Mouse (Mus musculus) right cerebral cortex, adult 2 months (tissue): ENCODE measurements around the gene Asphd2.

Source experiments
- DNase-seq, 2 experiments: peaks; one replicate each; pipeline ENCODE4 v3.0.0; 2021 to 2022; ENCODE audit warnings: low spot score in 2 of 2

Asphd2 gene

DNA sequence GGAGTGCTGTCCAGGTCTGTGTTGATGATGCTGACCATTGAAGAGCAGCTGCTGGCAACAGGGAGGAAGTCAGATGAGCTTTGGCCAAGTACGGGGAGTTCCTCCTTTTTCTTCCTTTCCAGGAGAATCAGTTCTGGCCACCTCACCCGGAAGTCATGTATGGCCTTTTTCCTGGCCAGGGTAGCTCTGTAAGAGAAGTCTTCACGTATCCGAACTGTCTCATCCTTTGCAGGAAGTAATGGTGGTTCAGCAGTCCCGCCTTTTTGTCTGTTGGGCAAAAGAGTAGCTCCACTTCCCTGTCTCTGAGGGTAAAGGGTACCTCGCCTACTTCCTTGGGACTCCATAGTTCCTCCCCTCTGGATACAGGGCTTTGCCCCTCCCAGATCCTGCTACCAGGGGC is 39.2 kb downstream of the Asphd2 start:
- DNase-seq, result no peak

DNA sequence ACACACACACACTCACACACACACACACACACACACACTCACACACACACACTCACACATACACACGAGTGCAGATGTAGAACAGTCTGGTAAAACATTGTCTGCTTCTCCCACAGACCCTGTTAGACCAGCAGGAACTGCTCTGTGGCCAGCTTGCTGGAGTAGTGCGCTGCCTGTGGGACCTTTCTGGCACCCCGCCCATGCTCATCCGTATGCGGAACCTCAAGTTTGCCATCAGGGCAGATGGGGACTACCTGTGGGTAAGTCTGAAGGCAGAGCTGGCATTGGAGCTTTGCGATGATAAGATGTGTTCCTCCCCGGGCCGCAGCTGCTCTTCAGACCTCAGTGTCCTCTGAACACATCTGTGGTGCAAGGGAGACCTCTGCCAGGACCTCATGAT is 45.5 kb downstream of the Asphd2 start:
- DNase-seq, result no peak

DNA sequence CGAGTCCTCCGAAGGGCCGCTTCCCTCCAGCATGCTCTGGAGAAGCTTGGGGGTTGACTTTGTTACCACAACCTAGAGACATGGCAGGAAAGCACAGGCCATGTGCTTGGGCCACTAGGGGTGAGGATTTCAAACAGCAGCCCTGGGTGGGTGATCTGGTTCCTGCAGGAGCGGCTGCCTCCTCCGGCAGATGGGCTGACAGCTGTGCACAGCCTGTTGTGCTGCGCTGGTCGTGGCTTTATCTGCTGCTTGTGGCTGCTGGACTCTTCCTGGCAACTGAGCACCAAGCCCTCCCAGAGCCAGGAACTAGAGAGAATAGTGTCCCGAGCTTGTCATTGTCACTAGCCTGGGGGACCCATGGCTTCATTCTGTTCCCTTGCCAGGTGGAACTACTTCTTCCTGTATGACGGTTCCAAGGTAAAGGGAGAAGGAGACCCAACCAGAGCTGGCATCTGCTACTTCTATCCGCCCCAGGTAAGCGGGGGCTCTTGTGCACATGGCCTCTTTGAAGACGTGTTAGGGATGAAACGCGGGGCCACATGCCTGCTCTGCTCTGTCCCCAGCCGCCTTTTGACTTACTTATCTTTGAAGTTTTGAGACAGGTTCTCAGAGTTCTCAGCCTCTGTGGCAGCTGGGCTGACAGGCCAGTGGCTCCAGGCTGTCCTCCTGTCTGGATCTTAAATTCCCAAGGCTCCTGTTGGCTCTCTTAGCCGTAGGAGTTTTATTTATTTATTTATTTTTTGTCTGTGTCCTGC is 48.3 kb downstream of the Asphd2 start:
- DNase-seq, result no peak

DNA sequence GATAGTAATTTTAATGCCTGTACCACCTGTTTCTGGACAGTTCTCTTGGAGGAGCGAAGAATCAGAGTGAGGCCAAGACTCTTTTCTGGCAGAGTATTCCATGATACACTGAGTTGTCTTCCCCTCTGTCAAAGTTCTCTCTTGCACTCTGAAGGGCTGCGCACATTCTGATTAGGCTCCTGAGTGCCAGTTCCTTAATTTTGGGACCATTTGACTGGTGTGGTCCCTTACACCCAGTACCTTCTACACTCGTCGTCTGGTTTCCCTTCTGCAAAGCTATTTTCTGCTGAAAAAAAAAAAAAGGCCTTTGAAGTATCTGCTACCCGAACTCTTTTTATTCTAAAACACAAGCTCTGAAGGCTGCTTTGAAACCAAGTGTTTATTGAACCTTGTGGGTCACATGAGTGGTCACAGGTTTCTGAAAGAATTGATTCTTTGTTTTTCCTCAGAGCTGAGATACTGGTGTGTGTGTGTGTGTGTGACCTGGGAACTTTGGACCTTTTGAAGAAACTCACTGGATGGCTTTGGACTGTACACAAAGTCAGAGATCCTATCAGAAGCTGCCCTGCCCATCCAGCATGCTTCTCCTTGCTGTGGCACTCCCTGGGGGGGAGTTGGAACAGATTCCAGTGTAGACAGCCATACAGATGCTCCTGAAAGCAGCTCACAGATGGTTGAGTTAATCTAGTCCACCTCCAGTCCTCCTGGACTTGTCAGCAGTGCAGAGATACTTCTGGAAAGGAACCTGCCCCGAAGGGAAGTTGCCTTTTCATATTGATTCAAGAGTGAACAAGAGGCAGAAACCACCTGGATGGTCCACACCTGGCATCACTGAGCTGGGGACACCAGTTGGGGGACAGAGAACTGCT is 50.3 kb downstream of the Asphd2 start:
- DNase-seq, result peak; percentile 56 to 58

DNA sequence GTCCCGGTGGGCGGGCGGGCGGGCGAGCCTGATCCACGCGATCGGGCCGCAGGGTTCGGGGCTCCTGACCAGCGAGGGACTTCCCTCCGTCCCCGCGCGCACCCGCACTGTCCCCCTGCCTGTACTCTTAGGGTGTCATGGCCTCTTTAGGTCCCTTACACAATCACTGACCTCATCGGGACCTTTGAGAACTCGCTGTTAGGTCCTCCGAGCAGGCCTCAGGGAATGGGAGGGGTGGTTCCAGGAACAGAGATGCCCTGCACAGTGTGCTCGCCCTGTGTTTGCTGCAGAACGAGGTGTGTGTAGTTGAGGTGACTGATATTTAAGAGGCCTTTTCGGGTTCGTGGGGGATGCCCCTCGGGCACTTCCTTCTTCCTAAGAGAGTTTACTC is 51.5 kb downstream of the Asphd2 start:
- DNase-seq, result peak in 1 of 2 experiments; percentile 47

DNA sequence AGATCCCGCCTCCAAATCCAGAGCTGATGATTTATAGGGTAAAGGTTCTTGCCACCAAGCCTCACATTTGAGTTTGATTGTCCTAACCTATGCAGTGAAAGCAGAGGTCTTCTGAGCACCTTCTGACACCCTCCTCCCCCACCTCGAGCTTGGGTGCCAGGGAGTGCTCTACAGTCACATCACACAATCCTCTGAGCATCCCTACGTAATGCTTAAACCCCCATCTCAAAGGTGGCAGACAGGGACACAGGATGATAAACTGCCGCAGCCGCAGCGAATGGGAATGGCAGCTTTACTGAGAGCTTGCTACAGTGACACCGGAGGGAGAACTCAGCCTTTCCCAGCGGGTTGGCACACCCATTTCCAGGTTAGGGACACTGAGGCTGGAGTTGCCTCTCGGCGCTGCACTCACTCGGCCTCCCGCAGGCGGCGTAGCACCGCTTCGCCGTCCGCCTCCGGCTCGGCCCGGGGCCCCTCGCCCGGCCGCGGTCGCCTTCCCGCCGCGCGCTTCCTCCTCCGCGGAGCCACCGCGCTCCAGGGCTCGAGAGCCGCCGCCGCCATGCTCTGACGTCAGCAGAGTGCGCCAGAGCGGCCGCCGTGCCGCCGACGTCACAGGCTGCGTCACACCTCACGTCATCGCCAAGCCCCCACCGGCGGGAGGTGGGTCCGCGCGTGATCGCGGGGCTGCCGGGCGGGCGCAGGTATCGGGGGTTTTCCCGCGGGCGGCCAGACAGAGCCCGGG is 52.0 kb downstream of the Asphd2 start, which contains the start of the genes Srrd and Hps4:
Gene Srrd, minus strand, starts transcription at position 578 of the 742 bp plus-strand sequence.
Gene Hps4, plus strand, starts transcription at position 621 of the 742 bp plus-strand sequence.
- DNase-seq, result peak; percentile 87 to 88

DNA sequence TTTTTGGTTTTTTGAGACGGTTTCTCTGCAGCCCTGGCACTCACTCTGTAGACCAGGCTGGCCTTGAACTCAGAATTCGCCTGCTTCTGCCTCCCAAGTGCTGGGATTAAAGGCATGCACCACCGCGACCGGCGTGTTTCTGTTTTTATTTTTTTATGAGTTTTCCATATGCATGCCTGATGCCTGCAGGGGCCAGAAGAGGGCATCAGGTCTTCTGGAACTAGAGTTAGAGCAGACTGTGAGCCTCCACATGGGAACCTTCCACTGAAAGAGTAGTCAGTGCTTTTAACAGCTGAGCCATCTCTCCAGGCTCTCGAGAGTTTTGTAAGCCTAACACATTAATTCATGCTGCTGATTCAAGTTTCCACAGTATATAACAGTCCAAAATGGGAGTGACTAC is 55.5 kb downstream of the Asphd2 start:
- no peak for DNase-seq

DNA sequence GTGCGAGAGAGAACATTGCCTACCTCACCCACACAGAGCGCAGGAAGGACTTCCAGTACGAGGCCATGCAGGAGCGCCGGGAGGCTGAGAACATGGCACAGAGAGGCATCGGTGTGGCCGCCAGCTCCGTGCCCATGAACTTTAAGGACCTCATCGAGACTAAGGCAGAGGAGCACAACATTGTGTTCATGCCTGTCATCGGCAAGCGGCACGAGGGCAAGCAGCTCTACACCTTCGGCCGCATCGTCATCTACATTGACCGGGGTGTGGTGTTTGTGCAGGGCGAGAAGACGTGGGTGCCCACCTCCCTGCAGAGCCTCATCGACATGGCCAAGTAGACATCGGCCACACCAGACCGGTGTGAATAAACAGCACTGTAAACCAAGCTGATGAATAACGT is 57.7 kb downstream of the Asphd2 start:
- DNase-seq, result no peak

DNA sequence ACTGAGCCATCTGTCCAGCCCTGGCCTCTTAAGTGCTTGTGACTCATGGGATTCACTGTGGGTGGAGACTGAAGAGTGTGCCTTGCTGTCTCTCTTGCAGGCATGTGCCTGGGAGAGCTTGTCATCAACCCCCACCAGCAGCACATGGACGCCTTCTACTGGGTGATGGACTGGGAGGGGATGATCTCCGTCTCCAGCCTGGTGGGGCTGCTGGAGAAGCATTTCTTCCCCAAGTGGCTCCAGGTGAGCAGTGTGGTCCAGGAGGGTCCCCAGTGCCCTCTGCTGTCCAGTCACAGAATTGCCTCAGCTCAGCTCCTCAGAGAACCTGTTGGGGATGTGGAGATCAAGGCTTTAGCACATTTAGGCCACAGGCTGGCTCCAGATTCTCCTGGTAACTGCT is 59.2 kb downstream of the Asphd2 start:
- peak; percentile 55 for DNase-seq
